ENCODE assay signal across 18 mouse cellular contexts in the genomic region with DNA sequence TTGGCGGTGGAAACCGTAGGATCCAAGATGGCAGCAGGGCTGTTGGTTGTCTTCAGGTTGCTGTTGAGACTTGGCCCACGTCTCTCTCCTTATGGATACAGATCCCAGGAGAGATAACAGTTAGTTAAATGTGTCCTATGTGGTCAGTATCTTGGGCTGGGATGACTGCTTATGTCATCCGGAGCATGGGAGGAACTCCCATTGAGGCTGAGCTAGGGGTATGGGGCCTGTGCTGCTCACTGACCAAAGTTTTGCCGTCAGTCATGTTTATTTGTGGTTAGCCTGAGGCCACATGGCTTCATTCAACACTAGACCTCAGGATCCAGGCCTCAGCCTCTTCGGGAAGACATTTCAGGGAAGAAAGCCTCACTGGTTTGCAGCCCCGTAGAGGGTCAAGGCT. TPM values are rescaled to one million over a fixed set of nuclear protein-coding genes. Genes with fewer than 3 reads are reported as not detected.
A peak's percentile ranks its signal among the peaks of the same experiment; 100 is the strongest.
DNase-seq lines count a peak whose midpoint lies in the region; ATAC-seq lines count a peak whose summit lies in the region.
"Had no signal": no experiment of that assay in that cellular context is flagged by ENCODE, and none has a peak within 500 bp of the region (broad histone marks: within the 10 kb centered on the region; RNA-seq: fewer than 3 reads in every experiment).

No protein-coding gene starts in this region.

- no peaks in the 10 kb centered on the region for H3K9me3 ChIP-seq in limb, embryonic 13.5 days
- H3K9me3 ChIP-seq in limb, embryonic 10.5 days (replicated peaks), result no peaks in the 10 kb centered on the region
- H3K9me3 ChIP-seq: embryonic facial prominence, embryonic 10.5 days; limb, embryonic 15.5 days had no signal

- 92% methylated on average over 7 of the region's 7 CpGs for WGBS in limb, embryonic 13.5 days
- WGBS in limb, embryonic 10.5 days, result 95% methylated on average over 7 of the region's 7 CpGs

- peaks cover 45% of the 10 kb centered on the region for H3K36me3 ChIP-seq in limb, embryonic 13.5 days
- peaks cover 60% of the 10 kb centered on the region for H3K36me3 ChIP-seq in limb, embryonic 10.5 days

- H3K4me3 ChIP-seq in limb, embryonic 13.5 days, result no peak overlapping the region
- H3K4me3 ChIP-seq in limb, embryonic 10.5 days, result no peak overlapping the region
- H3K4me3 ChIP-seq: limb, embryonic 15.5 days had no signal

- DNase-seq in cerebellum, adult 11 months, result peak; percentile 4
- no peak for DNase-seq in cerebellum, postnatal 14 days
- no peak for DNase-seq in limb, embryonic 10.5 days (ENCODE audit: low spot score)
- peak; percentile 0 for DNase-seq in right cerebral cortex, adult 18-20 months
- no peak for DNase-seq in right cerebral cortex, postnatal 10 days (ENCODE audit: low spot score in 2 of 2)
- no peak for DNase-seq in urinary bladder, postnatal 25 days (ENCODE audit: low spot score)
- DNase-seq in MN1 (ENCODE audit: low spot score), result no peak
- DNase-seq: adrenal gland, postnatal 36 days; B cell, adult 2 months; gastrocnemius, postnatal 36 days; heart, postnatal 10 days; lung, embryonic 14.5 days; right cerebral cortex, postnatal 25 days had no signal

- H3K4me2 ChIP-seq in limb, embryonic 13.5 days (replicated peaks), result no peak overlapping the region
- H3K4me2 ChIP-seq: limb, embryonic 15.5 days had no signal

- peaks cover 22% of the 10 kb centered on the region for H3K4me1 ChIP-seq in limb, embryonic 13.5 days
- H3K4me1 ChIP-seq in limb, embryonic 10.5 days, result peaks cover 22% of the 10 kb centered on the region

- H3K27me3 ChIP-seq in limb, embryonic 13.5 days, result no peaks in the 10 kb centered on the region
- H3K27me3 ChIP-seq in limb, embryonic 10.5 days (ENCODE audit: low read depth, poor library complexity, severe bottlenecking), result no peaks in the 10 kb centered on the region
- H3K27me3 ChIP-seq: limb, embryonic 15.5 days had no signal

- no peak for ATAC-seq in limb, embryonic 13.5 days (ENCODE audit: low FRiP score, low read depth)
- ATAC-seq: hindbrain, postnatal 0 days; intestine, postnatal 0 days had no signal

- H3K9ac ChIP-seq in limb, embryonic 13.5 days, result 0 out of 2 replicates have a peak overlapping the region, but pooled peaks have one; percentile 0
- H3K9ac ChIP-seq: limb, embryonic 15.5 days; lung, embryonic 14.5 days had no signal

- no peak overlapping the region for H3K27ac ChIP-seq in limb, embryonic 13.5 days
- H3K27ac ChIP-seq in limb, embryonic 10.5 days, result no peak overlapping the region
- H3K27ac ChIP-seq: embryonic facial prominence, embryonic 10.5 days; hindbrain, postnatal 0 days; limb, embryonic 15.5 days had no signal

RNA-seq across cellular contexts. Expression of a gene that starts 2.1 kb away (rescaled TPM):
- polyA plus RNA-seq in limb, embryonic 13.5 days (2015; fragmentation: Nextera tagmentation; extraction: Ambion mirVana), result 71.2 and 74.8 TPM in 2 replicates
- polyA plus RNA-seq in limb, embryonic 10.5 days (2016; fragmentation: Nextera tagmentation; extraction: Ambion mirVana), result 106 and 107 TPM in 2 replicates

RNA-seq across cellular contexts. Expression of a gene that starts 2.2 kb away (rescaled TPM):
- 13.6 and 13.8 TPM in 2 replicates for polyA plus RNA-seq in limb, embryonic 13.5 days (2015; fragmentation: Nextera tagmentation; extraction: Ambion mirVana)
- polyA plus RNA-seq in limb, embryonic 10.5 days (2016; fragmentation: Nextera tagmentation; extraction: Ambion mirVana), result 18.9 and 19.0 TPM in 2 replicates

RNA-seq across cellular contexts. Expression of a gene that starts 8.2 kb away (rescaled TPM):
- 0.25 and 0.33 TPM in 2 replicates for polyA plus RNA-seq in limb, embryonic 13.5 days (2015; fragmentation: Nextera tagmentation; extraction: Ambion mirVana)
- 0.24 and 0.31 TPM in 2 replicates for polyA plus RNA-seq in limb, embryonic 10.5 days (2016; fragmentation: Nextera tagmentation; extraction: Ambion mirVana)

RNA-seq across cellular contexts. Expression of a gene that starts 20.2 kb away (rescaled TPM):
- 51.8 and 55.9 TPM in 2 replicates for polyA plus RNA-seq in limb, embryonic 13.5 days (2015; fragmentation: Nextera tagmentation; extraction: Ambion mirVana)
- polyA plus RNA-seq in limb, embryonic 10.5 days (2016; fragmentation: Nextera tagmentation; extraction: Ambion mirVana), result 52.4 and 55.5 TPM in 2 replicates

RNA-seq across cellular contexts. Expression of a gene that starts 20.2 kb away (rescaled TPM):
- 18.2 and 19.4 TPM in 2 replicates for polyA plus RNA-seq in limb, embryonic 13.5 days (2015; fragmentation: Nextera tagmentation; extraction: Ambion mirVana)
- 20.9 and 25.3 TPM in 2 replicates for polyA plus RNA-seq in limb, embryonic 10.5 days (2016; fragmentation: Nextera tagmentation; extraction: Ambion mirVana)

Comparison
In these comparisons a context has a peak if more than half of its experiments do, and no peak if none do; other contexts are left out.
1. DNase-seq: peak in cerebellum, adult 11 months (single experiment) and right cerebral cortex, adult 18-20 months (single experiment); none in cerebellum, postnatal 14 days (0 of 2), limb, embryonic 10.5 days (single experiment), right cerebral cortex, postnatal 10 days (0 of 2), urinary bladder, postnatal 25 days (single experiment) and MN1 (single experiment).